Mouse (Mus musculus) hindbrain, embryonic 13.5 days (tissue): ENCODE data around the gene Vmn1r199. TPM values are rescaled to one million over a fixed set of nuclear protein-coding genes. Genes with fewer than 3 reads are reported as not detected.
"Not testable (repeated sequence)": the region's sequence is repeated elsewhere in the genome, so short reads cannot be mapped to it uniquely, and the experiment has no call there.

Source experiments
- ATAC-seq: fragments of 200-750 bp; cut with Nextera tagmentation; 2 replicates; pipeline ENCODE4 v1.8.0; 2017; ENCODE audit warnings: moderate TSS enrichment; ENCODE audit not compliant: low FRiP score
- H3K27ac ChIP-seq: fragments of 300-500 bp; sonication (generic); 2 replicates; pipeline ENCODE4 v1.5.1; 2015; ENCODE audit warnings: inconsistent platforms, mild to moderate bottlenecking, moderate library complexity
- H3K27me3 ChIP-seq: fragments of 300-500 bp; sonication (generic); 2 replicates; pipeline ENCODE4 v1.6.1; 2015; ENCODE audit warnings: mild to moderate bottlenecking, inconsistent platforms
- H3K36me3 ChIP-seq: fragments of 300-500 bp; sonication (generic); 2 replicates; pipeline ENCODE4 v1.6.1; 2015; ENCODE audit warnings: mild to moderate bottlenecking, inconsistent platforms
- H3K4me1 ChIP-seq: fragments of 300-500 bp; sonication (generic); replicated peaks from 2 replicates; pipeline ENCODE4 v1.6.1; 2015; ENCODE audit warnings: inconsistent platforms
- H3K4me2 ChIP-seq: fragments of 300-500 bp; sonication (generic); 2 replicates; pipeline ENCODE4 v1.6.1; 2015; ENCODE audit warnings: inconsistent platforms, mild to moderate bottlenecking, moderate library complexity
- H3K4me3 ChIP-seq: fragments of 300-500 bp; sonication (generic); 2 replicates; pipeline ENCODE4 v1.5.1; 2015; ENCODE audit warnings: mild to moderate bottlenecking, inconsistent platforms
- H3K9ac ChIP-seq: fragments of 300-500 bp; sonication (generic); 2 replicates; pipeline ENCODE4 v1.6.1; 2015; ENCODE audit warnings: mild to moderate bottlenecking, inconsistent platforms
- H3K9me3 ChIP-seq: fragments of 300-500 bp; sonication (generic); 2 replicates; pipeline ENCODE4 v1.6.1; 2016; ENCODE audit warnings: inconsistent platforms
- WGBS: fragments of 180-500 bp; shearing (Covaris S2); methylation state at CpG from one replicate; pipeline ENCODE4 v1.1.7; 2015; 5-methylcytosine and 5-hydroxymethylcytosine counted together
- polyA plus RNA-seq: library from polyadenylated mRNA; unstranded; fragments of >200 nt; fragmentation: Nextera tagmentation; extraction: Ambion mirVana; gene quantifications from 2 replicates; pipeline ENCODE4 v1.2.1, GENCODE M21; 2015

Vmn1r199 gene
- polyA plus RNA-seq, result not detected in 2 replicates

DNA sequence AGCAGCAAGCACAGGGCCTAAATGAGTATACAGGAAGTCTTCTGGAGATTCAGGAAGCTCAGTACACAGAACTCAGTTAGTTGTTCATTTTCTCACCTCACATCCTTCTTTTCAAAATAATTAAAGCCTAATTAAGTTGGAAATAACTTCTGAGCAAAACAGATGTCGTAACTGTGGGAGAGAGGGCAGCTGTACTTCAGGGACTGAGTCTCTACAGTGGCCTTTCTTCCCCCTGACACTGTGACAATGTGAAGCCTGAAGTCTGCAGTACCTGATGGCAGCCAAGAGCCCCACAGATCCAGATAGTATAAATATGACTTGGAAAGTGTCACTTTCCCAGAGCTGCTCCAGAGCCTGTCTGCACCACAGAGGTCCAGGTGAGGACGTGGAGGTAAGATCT lies at the start of gene Vmn1r199:
Gene Vmn1r199, plus strand, starts transcription at position 301 of the 400 bp plus-strand sequence.
- no peaks in the 10 kb centered on the region for H3K4me1 ChIP-seq
- H3K27me3 ChIP-seq, result no peaks in the 10 kb centered on the region
- H3K36me3 ChIP-seq, result no peaks in the 10 kb centered on the region
- no peak for ATAC-seq
- H3K4me3 ChIP-seq, result no peak within 1 kb of the TSS
- WGBS, result 81% methylated on average over 2 of the region's 2 CpGs
- no peak within 1 kb of the TSS for H3K27ac ChIP-seq
- no peak within 1 kb of the TSS for H3K9ac ChIP-seq
- H3K4me2 ChIP-seq, result no peak within 1 kb of the TSS
- no peaks in the 10 kb centered on the region for H3K9me3 ChIP-seq

DNA sequence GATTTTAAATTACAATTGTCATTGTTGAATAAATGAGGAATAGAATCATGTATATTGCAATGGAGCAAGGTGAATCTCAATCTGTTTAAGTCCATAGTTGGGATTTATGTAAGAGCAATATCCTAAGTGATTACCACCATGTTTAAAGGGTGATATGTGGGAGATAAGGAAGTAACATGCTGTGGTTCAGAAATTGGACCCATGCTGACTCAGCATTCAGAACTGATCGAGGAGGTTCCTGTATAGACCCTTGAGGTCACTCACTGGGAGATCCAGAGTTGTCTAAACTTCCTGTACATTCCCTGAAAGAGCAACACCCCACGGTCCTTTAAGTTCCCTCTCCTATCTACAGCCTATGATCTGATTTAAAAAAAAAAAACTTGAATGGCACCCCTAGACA lies 46.3 kb upstream of the Vmn1r199 start:
- H3K27ac ChIP-seq, result no peak overlapping the region
- no peaks in the 10 kb centered on the region for H3K27me3 ChIP-seq
- H3K4me1 ChIP-seq, result no peaks in the 10 kb centered on the region
- ATAC-seq, result no peak
- no peaks in the 10 kb centered on the region for H3K36me3 ChIP-seq
- WGBS, result 74% methylated on average over 2 of the region's 2 CpGs
- H3K9ac ChIP-seq, result no peak overlapping the region
- H3K4me3 ChIP-seq, result no peak overlapping the region
- no peaks in the 10 kb centered on the region for H3K9me3 ChIP-seq
- no peak overlapping the region for H3K4me2 ChIP-seq

DNA sequence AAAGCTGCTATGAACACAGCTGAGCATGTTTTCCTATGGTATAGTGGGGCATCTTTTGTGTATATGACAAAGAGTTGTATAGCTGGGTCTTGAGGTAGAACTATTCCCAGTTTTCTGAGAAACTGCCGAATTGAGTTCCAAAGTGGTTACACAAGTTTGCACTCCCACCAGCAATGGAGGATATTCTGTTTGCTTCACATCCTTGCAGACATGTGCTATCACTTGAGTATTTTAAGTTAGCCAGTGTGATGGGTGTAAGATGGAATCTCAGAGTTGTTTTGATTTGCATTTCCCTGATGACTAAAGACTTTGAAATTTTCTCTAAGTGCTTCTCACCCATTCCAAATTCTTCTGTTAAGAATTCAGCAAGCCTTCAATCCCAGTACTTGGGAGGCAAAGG lies 44.1 kb upstream of the Vmn1r199 start:
- no peak overlapping the region for H3K27ac ChIP-seq
- H3K27me3 ChIP-seq, result no peaks in the 10 kb centered on the region
- H3K36me3 ChIP-seq, result no peaks in the 10 kb centered on the region
- H3K4me1 ChIP-seq, result no peaks in the 10 kb centered on the region
- H3K9ac ChIP-seq, result no peak overlapping the region
- H3K4me2 ChIP-seq, result no peak overlapping the region
- H3K9me3 ChIP-seq, result no peaks in the 10 kb centered on the region
- no peak overlapping the region for H3K4me3 ChIP-seq
- ATAC-seq, result no peak
- WGBS, result 81% methylated on average over 1 of the region's 1 CpGs

GRCm38 (mm10) chr13:22350064-22350463 lies 29.6 kb upstream of the Vmn1r199 start, which contains the start of gene Vmn1r198:
Vmn1r198 (plus strand) TSS chr13:22350364.
- Histone ChIP-seq H3K36me3 (no peaks in the 10 kb centered on the region), H3K4me3 (no peak within 1 kb of the TSS), H3K9ac (no peak within 1 kb of the TSS), H3K4me1 (no peaks in the 10 kb centered on the region), H3K27ac (no peak within 1 kb of the TSS), H3K4me2 (no peak within 1 kb of the TSS), H3K9me3 (no peaks in the 10 kb centered on the region), H3K27me3 (no peaks in the 10 kb centered on the region)
- no peak for ATAC-seq
- WGBS, result 54% methylated on average over 1 of the region's 1 CpGs

DNA sequence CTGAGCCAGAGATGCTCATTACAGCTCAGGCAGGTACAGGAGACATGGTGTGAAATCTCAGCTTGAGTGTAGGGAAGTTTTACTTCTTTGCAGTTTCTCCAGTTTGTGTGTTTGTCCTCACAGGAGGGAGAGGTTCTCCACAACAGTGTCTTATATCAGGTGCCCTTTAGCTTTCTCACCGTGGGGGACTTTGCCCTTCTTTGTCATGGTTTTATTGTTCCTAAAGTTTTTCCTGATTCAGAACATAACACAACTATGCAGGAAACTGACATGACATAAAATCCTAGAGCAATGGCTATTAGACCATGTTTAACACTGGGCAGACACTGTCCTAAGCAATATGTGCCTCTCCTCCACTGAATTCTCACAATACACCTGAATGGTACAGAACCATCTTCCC lies 28.8 kb upstream of the Vmn1r199 start:
- 97% methylated on average over 1 of the region's 1 CpGs for WGBS
- no peaks in the 10 kb centered on the region for H3K27me3 ChIP-seq
- H3K9me3 ChIP-seq, result no peaks in the 10 kb centered on the region
- no peaks in the 10 kb centered on the region for H3K4me1 ChIP-seq
- H3K27ac ChIP-seq, result no peak overlapping the region
- H3K36me3 ChIP-seq, result no peaks in the 10 kb centered on the region
- ATAC-seq, result no peak
- H3K9ac ChIP-seq, result no peak overlapping the region
- H3K4me3 ChIP-seq, result no peak overlapping the region
- no peak overlapping the region for H3K4me2 ChIP-seq

DNA sequence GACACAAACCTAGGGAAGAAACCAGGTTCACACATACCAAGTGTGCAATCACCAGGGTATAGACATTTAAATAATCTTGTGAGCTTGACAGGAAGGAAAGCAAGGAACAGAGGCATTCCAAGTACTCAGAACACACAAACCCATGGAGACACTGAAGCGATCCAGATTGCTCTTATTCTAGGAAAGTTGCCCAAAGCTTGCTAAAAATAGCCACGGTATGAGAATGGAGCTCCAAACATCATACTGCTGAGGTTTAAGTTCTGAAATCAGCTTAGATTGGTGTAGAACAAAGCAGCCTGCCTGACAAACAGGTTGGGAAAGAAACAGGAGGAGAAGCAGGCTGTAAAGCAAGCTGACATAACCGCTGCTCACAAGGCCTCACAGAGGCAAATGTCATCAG lies 1.5 kb downstream of the Vmn1r199 start:
- not testable (repeated sequence) for H3K9ac ChIP-seq, H3K4me2 ChIP-seq, H3K4me3 ChIP-seq, H3K27ac ChIP-seq, H3K9me3 ChIP-seq, H3K36me3 ChIP-seq, H3K27me3 ChIP-seq, H3K4me1 ChIP-seq, ATAC-seq
- 90% methylated on average over 3 of the region's 3 CpGs for WGBS

DNA sequence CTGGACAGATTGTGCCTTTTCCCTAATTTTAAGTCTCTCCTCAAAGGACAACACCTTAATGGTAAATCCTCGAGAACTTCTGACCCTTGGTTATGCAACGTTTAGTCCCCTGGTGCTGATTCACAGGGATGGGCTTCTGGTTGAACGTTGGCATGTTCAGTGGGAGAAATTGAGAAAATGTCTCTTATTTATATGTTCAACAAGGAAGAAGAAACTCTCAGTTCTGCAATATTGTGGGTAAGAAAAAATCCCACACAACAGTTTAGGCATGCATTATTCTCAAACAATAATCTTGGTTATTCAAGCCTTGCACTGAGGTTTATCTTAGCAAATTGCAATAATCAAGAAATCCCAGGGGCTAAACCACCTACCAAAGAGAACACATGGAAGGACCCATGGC lies 3.8 kb downstream of the Vmn1r199 start:
- Histone ChIP-seq H3K4me3 (no peak overlapping the region), H3K27me3 (no peaks in the 10 kb centered on the region), H3K27ac (no peak overlapping the region), H3K4me1 (no peaks in the 10 kb centered on the region), H3K4me2 (no peak overlapping the region), H3K36me3 (no peaks in the 10 kb centered on the region), H3K9ac (no peak overlapping the region), H3K9me3 (no peaks in the 10 kb centered on the region)
- no peak for ATAC-seq
- 85% methylated on average over 3 of the region's 3 CpGs for WGBS

DNA sequence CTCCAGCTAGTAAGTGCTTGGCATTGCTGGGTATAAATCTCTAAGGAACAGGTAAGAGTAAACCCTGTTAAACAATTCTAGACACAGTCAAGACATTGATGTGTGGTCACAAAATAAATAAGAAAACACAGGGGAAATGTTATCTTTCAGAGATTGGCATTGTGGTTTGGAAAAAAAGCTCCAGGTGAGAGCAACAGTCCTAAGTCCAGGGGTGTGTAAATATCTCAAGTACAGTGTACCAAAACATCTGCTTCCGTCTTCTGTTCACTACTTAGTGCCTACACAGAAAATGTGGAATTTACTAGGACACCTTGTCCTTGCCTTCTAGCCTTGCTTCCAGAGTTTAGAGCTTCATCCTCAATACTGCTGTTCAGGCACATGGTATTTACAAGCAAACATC lies 7.4 kb downstream of the Vmn1r199 start:
- Histone ChIP-seq H3K9ac (no peak overlapping the region), H3K4me3 (no peak overlapping the region), H3K4me1 (no peaks in the 10 kb centered on the region), H3K4me2 (no peak overlapping the region), H3K9me3 (no peaks in the 10 kb centered on the region), H3K27ac (no peak overlapping the region), H3K36me3 (no peaks in the 10 kb centered on the region), H3K27me3 (no peaks in the 10 kb centered on the region)
- ATAC-seq, result no peak
- WGBS, result 94% methylated on average over 1 of the region's 1 CpGs

DNA sequence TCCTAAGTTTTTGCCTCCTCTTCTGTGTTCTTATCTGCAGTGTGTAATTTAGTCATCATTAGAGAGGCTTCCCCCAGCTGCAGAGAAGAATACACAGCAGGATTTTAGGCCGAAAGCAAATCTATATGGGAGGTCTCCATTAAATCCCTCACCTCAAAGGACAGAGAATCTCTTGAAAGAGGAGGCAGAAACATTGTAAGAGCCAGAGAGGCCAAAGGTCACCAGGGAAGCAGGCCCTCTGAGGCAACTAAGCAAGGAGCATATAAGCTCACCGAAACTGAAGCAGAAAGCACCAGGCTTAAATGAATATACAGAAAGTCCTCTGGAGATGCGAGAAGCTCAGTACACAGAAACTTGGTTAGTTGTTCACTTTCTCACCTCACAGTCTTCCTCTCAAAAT lies 10.5 kb downstream of the Vmn1r199 start, which contains the start of gene Vmn1r200:
Gene Vmn1r200, plus strand, starts transcription at position 301 of the 400 bp plus-strand sequence.
- H3K4me2 ChIP-seq, result no peak within 1 kb of the TSS
- ATAC-seq, result no peak

DNA sequence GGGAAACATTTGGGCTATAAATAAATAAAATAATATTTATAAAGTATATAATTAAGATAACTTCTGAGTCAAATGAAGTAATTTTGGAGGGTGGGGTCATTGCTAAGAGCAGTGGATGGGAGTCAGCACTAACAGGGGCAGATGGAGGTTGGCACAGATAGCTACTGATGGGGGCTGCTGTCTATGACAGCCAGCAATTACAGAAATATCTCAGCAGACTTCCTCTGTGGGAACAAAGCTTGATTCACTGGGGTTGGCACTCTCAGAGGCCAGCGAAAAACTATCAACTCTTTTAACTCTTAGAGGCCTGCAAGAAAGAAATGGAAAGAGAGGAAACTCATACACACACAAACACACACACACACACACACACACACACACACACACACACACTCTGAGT lies 23.4 kb downstream of the Vmn1r199 start:
- H3K9ac ChIP-seq, result no peak overlapping the region
- no peaks in the 10 kb centered on the region for H3K27me3 ChIP-seq
- H3K4me2 ChIP-seq, result no peak overlapping the region
- WGBS, result 70% methylated on average over 1 of the region's 1 CpGs
- H3K36me3 ChIP-seq, result no peaks in the 10 kb centered on the region
- no peak overlapping the region for H3K4me3 ChIP-seq
- no peak for ATAC-seq
- H3K9me3 ChIP-seq, result peaks cover 18% of the 10 kb centered on the region
- no peak overlapping the region for H3K27ac ChIP-seq
- H3K4me1 ChIP-seq, result no peaks in the 10 kb centered on the region

More for the DNA sequence above, 10.5 kb downstream of the Vmn1r199 start, which contains the start of gene Vmn1r200:
- H3K9me3 ChIP-seq, result no peaks in the 10 kb centered on the region
- H3K4me3 ChIP-seq, result no peak within 1 kb of the TSS
- H3K27ac ChIP-seq, result no peak within 1 kb of the TSS
- WGBS, result 35% methylated on average over 3 of the region's 3 CpGs
- no peaks in the 10 kb centered on the region for H3K27me3 ChIP-seq
- no peak within 1 kb of the TSS for H3K9ac ChIP-seq
- H3K36me3 ChIP-seq, result no peaks in the 10 kb centered on the region
- H3K4me1 ChIP-seq, result no peaks in the 10 kb centered on the region

Other genes with a start within 250 kb of the Vmn1r199 start
- not detected in 2 replicates for gene Vmn1r191, start 195.8 kb upstream of the Vmn1r199 start, polyA plus RNA-seq
- gene Vmn1r192, start 188.7 kb upstream of the Vmn1r199 start, polyA plus RNA-seq, result not detected in 2 replicates
- not detected in 2 replicates for gene Vmn1r193, start 156.7 kb upstream of the Vmn1r199 start, polyA plus RNA-seq
- not detected in 2 replicates for gene Vmn1r194, start 135.6 kb upstream of the Vmn1r199 start, polyA plus RNA-seq
- not detected in 2 replicates for gene Vmn1r195, start 109.3 kb upstream of the Vmn1r199 start, polyA plus RNA-seq
- not detected in 2 replicates for gene Vmn1r196, start 89.9 kb upstream of the Vmn1r199 start, polyA plus RNA-seq
- not detected in 2 replicates for gene Vmn1r197, start 55.2 kb upstream of the Vmn1r199 start, polyA plus RNA-seq
- not detected in 2 replicates for gene Vmn1r198, start 29.5 kb upstream of the Vmn1r199 start, polyA plus RNA-seq
- not detected in 2 replicates for gene Vmn1r200, start 10.6 kb downstream of the Vmn1r199 start, polyA plus RNA-seq
- not detected in 2 replicates for gene Vmn1r201, start 92.1 kb downstream of the Vmn1r199 start, polyA plus RNA-seq
- not detected in 2 replicates for gene Vmn1r202, start 125.6 kb downstream of the Vmn1r199 start, polyA plus RNA-seq
- gene Vmn1r203, start 138.3 kb downstream of the Vmn1r199 start, polyA plus RNA-seq, result not detected in 2 replicates
- gene Vmn1r204, start 173.4 kb downstream of the Vmn1r199 start, polyA plus RNA-seq, result not detected in 2 replicates
- not detected in 2 replicates for gene Vmn1r205, start 213.2 kb downstream of the Vmn1r199 start, polyA plus RNA-seq
- not detected in 2 replicates for gene Vmn1r206, start 244.4 kb downstream of the Vmn1r199 start, polyA plus RNA-seq